Mouse (Mus musculus): ENCODE results near the gene Agfg1. TPM values are rescaled to one million over a fixed set of nuclear protein-coding genes. Genes with fewer than 3 reads are reported as not detected.

Gene Agfg1
- polyA plus RNA-seq, 1 experiment from 2014 or later = 40.4 TPM

DNA sequence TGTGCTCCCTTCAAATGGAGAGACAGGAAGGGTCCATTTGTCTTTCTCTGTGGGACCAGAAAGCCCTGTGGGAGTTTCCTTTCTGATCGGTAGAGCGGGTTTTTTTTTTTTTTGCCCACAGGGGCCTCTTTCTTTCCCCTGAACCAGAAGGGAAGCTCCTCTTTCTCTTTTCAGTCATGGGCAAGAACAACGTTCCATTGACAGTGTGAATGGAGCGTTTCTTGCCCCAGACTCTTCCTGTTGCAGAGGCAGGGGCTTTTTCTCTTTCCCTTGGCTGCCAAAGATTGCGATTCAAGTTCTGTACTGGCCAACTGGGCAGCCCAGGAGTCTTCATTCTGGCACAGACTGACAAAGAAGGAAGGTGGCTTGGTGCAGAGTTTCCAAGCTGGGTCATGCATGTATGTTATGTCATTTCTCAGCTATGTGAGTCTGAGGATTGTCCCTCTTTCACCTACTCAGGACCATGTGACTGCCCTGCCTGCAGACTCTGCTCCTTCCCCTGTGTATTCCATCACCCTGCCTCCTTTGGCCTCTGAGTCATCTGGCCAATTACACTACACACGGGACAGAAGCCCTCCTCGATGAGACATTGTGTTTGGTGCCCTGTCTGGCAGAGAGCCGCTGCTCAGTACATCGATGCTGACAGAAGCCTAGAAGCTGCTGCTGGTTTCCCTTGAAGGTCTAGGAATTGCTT, 7.6 kb upstream of the Agfg1 start:
- no peak for ATAC-seq
- H3K27ac ChIP-seq (ENCODE audit: low read depth, low read length) = no peak overlapping the region
- 73% methylated on average over 9 of the region's 9 CpGs for WGBS
- no peaks in the 10 kb centered on the region for H3K27me3 ChIP-seq (replicated peaks; ENCODE audit: control insufficient read depth, insufficient read depth, low read length)
- no peak overlapping the region for H3K4me3 ChIP-seq (ENCODE audit: low read depth, low read length)
- H3K36me3 ChIP-seq (ENCODE audit: control insufficient read depth, insufficient read depth, low read length) = no peaks in the 10 kb centered on the region
- no peak for DNase-seq (ENCODE audit: low spot score)
- no peak overlapping the region for H3K9ac ChIP-seq (ENCODE audit: low read length)
- H3K4me1 ChIP-seq (ENCODE audit: control insufficient read depth, insufficient read depth, low read length) = no peaks in the 10 kb centered on the region
- H3K4me2 ChIP-seq (ENCODE audit: low read length) = no peak overlapping the region
- no peaks in the 10 kb centered on the region for H3K9me3 ChIP-seq (replicated peaks; ENCODE audit: control insufficient read depth, low read length)

DNA sequence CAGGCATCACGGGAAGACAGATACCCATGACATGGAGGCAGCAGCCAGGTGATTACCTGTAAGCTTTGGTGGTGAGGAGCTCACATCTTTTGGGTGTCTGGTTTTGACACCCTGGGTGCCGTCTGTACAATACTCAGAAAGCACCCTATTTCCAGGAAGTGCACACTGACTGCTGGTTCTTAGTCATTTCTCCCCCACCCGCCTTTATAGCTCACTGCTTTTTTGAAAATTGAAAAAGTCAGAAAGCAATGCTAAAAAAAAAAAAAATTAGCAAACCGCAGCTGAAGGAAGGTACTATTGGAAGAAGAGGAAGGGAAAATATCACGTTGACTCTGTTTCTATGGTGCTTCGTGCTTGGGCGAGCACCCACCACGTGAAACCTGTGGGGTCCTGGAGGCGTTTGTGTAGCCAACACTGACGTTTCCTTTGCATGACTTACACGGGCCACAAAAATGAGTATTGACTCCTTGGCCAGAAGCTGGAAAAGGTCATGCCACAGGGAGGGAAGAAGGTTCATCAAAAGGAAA, 6.7 kb upstream of the Agfg1 start:
- no peak overlapping the region for H3K4me2 ChIP-seq (ENCODE audit: low read length)
- 75% methylated on average over 11 of the region's 11 CpGs for WGBS
- DNase-seq (ENCODE audit: low spot score) (no peak), ATAC-seq (no peak)
- H3K36me3 ChIP-seq (ENCODE audit: control insufficient read depth, insufficient read depth, low read length) = no peaks in the 10 kb centered on the region
- H3K27me3 ChIP-seq (replicated peaks; ENCODE audit: control insufficient read depth, insufficient read depth, low read length) = no peaks in the 10 kb centered on the region
- H3K4me3 ChIP-seq (ENCODE audit: low read depth, low read length) = no peak overlapping the region
- no peaks in the 10 kb centered on the region for H3K9me3 ChIP-seq (replicated peaks; ENCODE audit: control insufficient read depth, low read length)
- H3K4me1 ChIP-seq (ENCODE audit: control insufficient read depth, insufficient read depth, low read length) = no peaks in the 10 kb centered on the region
- no peak overlapping the region for H3K9ac ChIP-seq (ENCODE audit: low read length)
- no peak overlapping the region for H3K27ac ChIP-seq (ENCODE audit: low read depth, low read length)

DNA sequence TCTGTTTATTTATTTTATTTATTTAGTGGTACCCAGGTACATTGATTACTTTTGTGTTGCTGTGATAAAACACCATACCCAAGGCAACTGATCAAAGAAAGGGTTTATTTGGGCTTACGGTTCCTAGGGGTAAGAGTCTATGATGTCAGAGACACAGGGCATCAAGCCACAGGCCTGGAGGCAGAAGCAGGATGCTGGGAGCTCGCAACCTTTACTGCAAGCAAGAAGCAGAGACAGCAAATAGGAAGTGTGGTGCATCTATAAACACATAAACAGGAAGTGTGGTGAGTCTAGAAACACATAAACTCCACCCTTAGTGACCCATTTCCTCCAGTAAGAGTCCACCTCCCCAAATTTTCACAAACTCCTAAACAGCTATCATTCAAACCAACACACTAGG, 5.8 kb upstream of the Agfg1 start:
- Histone ChIP-seq H3K4me3 (ENCODE audit: low read depth, low read length) (no peak overlapping the region), H3K9ac (ENCODE audit: low read length) (no peak overlapping the region), H3K4me1 (ENCODE audit: control insufficient read depth, insufficient read depth, low read length) (no peaks in the 10 kb centered on the region), H3K36me3 (ENCODE audit: control insufficient read depth, insufficient read depth, low read length) (no peaks in the 10 kb centered on the region), H3K4me2 (ENCODE audit: low read length) (no peak overlapping the region), H3K27me3 (replicated peaks; ENCODE audit: control insufficient read depth, insufficient read depth, low read length) (no peaks in the 10 kb centered on the region), H3K9me3 (replicated peaks; ENCODE audit: control insufficient read depth, low read length) (no peaks in the 10 kb centered on the region), H3K27ac (ENCODE audit: low read depth, low read length) (no peak overlapping the region)
- 83% methylated on average over 2 of the region's 2 CpGs for WGBS
- no peak for DNase-seq (ENCODE audit: low spot score)
- no peak for ATAC-seq

DNA sequence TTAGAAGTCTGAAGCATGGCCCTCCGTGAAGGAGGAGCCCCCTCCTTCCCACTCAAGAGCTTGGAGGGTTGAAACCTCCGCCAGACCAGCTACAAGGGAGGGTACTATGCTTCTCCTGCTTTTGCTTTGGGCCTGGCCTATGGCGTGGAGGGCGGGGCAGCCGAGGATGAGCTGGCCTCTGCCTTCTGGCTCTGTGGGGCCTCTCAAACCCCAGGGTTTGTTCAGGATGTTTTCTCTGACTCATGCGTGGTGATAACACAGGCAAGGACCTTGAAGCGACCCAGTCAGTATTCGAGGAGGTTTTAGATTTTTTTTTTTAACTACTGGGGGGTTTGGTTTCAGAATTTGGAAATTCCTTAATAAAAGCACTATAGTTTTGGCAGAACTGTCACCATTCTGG, 4.7 kb upstream of the Agfg1 start:
- ATAC-seq (no peak), DNase-seq (ENCODE audit: low spot score) (no peak)
- H3K4me2 ChIP-seq (ENCODE audit: low read length) = no peak overlapping the region
- no peaks in the 10 kb centered on the region for H3K27me3 ChIP-seq (replicated peaks; ENCODE audit: control insufficient read depth, insufficient read depth, low read length)
- no peak overlapping the region for H3K9ac ChIP-seq (ENCODE audit: low read length)
- 73% methylated on average over 8 of the region's 8 CpGs for WGBS
- H3K36me3 ChIP-seq (ENCODE audit: control insufficient read depth, insufficient read depth, low read length) = no peaks in the 10 kb centered on the region
- no peaks in the 10 kb centered on the region for H3K4me1 ChIP-seq (ENCODE audit: control insufficient read depth, insufficient read depth, low read length)
- no peak overlapping the region for H3K27ac ChIP-seq (ENCODE audit: low read depth, low read length)
- no peaks in the 10 kb centered on the region for H3K9me3 ChIP-seq (replicated peaks; ENCODE audit: control insufficient read depth, low read length)
- H3K4me3 ChIP-seq (ENCODE audit: low read depth, low read length) = no peak overlapping the region

DNA sequence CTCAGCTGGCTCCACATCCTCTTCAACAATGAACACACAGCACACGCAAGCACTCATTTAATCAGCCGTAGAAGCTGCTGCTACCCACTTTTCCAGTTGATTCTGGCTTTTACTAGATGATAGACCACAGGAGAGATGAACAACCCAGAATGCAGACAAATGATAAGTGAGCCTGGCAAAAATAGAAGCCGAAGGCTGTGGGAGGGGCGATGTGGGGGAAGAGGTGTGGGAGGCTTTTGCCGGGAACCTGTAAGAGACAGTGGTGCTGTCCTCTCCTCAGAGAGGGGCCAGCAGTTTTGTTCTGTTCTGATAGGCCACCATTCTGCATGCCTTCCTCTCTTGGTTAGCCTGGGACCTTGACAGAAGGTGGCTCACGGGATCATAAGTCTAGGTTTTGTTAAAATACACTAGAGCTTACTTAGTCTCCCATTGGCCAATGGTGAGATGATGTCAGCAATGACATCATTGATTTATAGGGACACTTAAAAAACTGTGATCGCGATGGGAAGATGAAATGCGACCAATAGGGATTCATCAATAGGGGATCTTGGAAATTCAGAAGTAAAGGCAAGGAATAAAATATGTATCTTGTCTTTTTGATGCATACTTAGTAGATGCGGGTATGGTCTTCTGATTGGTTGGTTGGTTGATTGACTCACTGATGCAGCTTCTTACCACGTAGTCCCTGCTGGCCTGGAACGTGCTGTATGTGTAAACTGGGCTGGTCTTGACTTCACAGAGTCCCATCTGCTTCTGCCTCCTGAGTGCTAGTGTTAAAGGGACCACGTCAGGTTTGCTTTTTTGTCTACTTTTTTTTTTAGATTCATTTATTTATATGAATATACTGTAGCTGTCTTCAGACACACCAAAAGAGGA, 2.7 kb upstream of the Agfg1 start:
- DNase-seq (ENCODE audit: low spot score) (no peak), ATAC-seq (no peak)
- WGBS = 86% methylated on average over 13 of the region's 13 CpGs
- no peaks in the 10 kb centered on the region for H3K27me3 ChIP-seq (replicated peaks; ENCODE audit: control insufficient read depth, insufficient read depth, low read length)
- no peaks in the 10 kb centered on the region for H3K36me3 ChIP-seq (ENCODE audit: control insufficient read depth, insufficient read depth, low read length)
- H3K9ac ChIP-seq (ENCODE audit: low read length) = no peak overlapping the region
- H3K4me1 ChIP-seq (ENCODE audit: control insufficient read depth, insufficient read depth, low read length) = peaks cover 9% of the 10 kb centered on the region
- H3K27ac ChIP-seq (ENCODE audit: low read depth, low read length) = no peak overlapping the region
- no peaks in the 10 kb centered on the region for H3K9me3 ChIP-seq (replicated peaks; ENCODE audit: control insufficient read depth, low read length)
- no peak overlapping the region for H3K4me3 ChIP-seq (ENCODE audit: low read depth, low read length)
- no peak overlapping the region for H3K4me2 ChIP-seq (ENCODE audit: low read length)

DNA sequence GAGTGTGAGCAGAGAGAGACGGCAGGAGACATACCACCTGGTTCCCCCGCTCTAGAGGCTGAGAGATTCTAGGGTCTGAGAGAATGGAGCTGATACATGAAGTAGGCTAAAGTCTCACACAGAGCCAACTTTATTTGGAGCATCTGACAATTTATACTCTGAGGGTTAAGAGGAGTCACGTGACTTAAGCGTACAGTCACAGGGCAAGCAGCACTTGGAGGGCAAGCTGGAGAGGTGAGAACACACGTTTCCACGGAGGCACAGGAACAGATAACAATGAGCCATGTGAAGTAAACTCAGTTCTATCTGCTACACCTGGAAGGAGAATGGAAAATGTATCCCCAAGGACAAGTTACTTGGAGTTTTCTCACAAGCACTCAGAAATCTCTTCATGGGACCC, 1.7 kb upstream of the Agfg1 start:
- 75% methylated on average over 6 of the region's 6 CpGs for WGBS
- DNase-seq (ENCODE audit: low spot score) = no peak
- no peak overlapping the region for H3K27ac ChIP-seq (ENCODE audit: low read depth, low read length)
- no peaks in the 10 kb centered on the region for H3K9me3 ChIP-seq (replicated peaks; ENCODE audit: control insufficient read depth, low read length)
- no peak overlapping the region for H3K9ac ChIP-seq (ENCODE audit: low read length)
- H3K4me2 ChIP-seq (ENCODE audit: low read length) = no peak overlapping the region
- H3K36me3 ChIP-seq (ENCODE audit: control insufficient read depth, insufficient read depth, low read length) = no peaks in the 10 kb centered on the region
- H3K4me3 ChIP-seq (ENCODE audit: low read depth, low read length) = no peak overlapping the region
- peaks cover 11% of the 10 kb centered on the region for H3K4me1 ChIP-seq (ENCODE audit: control insufficient read depth, insufficient read depth, low read length)
- H3K27me3 ChIP-seq (replicated peaks; ENCODE audit: control insufficient read depth, insufficient read depth, low read length) = no peaks in the 10 kb centered on the region
- ATAC-seq = no peak

DNA sequence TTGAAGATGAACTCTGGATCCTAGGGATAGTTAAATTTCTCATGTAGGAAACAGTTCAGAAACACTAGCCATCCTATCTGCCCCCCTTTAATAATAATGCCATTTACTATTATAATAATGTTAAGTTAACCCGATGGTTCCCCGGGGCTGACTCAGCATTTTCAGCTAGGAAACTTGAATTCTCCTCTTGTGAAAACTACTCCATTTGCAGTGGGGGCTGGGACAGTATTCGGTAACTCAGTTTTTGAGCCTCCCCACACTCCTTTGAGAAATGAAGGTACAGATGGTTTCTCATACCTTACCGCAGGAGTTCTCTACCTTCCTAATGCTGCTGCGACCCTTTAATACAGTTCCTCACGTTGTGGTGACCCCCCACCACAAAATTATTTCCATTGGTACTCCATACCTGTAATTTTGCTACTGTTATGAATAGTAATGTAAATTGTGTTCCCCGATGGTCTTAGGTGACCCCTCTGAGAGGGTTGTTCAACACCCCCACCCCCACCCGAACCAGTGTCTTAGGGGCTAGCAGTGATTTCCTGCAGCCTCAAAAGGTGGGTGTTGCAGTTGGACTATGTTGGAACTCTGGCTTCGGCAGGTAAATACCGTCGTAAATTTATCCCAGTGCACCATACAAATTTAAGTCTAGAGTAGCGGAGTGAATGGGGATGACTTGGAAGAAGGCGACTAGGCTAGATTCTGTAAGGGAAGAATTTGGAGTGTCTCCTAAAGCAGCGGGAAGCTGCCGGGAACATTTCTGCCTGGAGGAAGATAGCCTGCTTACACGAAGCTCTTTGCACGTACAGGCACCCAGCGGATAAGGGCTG, 601 bp upstream of the Agfg1 start:
- Histone ChIP-seq H3K4me1 (ENCODE audit: control insufficient read depth, insufficient read depth, low read length) (peaks cover 11% of the 10 kb centered on the region), H3K4me2 (ENCODE audit: low read length) (peak overlapping the region; percentile 71), H3K9me3 (replicated peaks; ENCODE audit: control insufficient read depth, low read length) (no peaks in the 10 kb centered on the region), H3K9ac (ENCODE audit: low read length) (peak overlapping the region; percentile 97), H3K4me3 (ENCODE audit: low read depth, low read length) (peak overlapping the region; percentile 98), H3K36me3 (ENCODE audit: control insufficient read depth, insufficient read depth, low read length) (no peaks in the 10 kb centered on the region), H3K27me3 (replicated peaks; ENCODE audit: control insufficient read depth, insufficient read depth, low read length) (no peaks in the 10 kb centered on the region), H3K27ac (ENCODE audit: low read depth, low read length) (peak overlapping the region; percentile 79; the same call in 1 of the 2 replicates)
- ATAC-seq (peak; percentile 31), DNase-seq (ENCODE audit: low spot score) (peak; percentile 7)
- WGBS = 33% methylated on average over 18 of the region's 18 CpGs

DNA sequence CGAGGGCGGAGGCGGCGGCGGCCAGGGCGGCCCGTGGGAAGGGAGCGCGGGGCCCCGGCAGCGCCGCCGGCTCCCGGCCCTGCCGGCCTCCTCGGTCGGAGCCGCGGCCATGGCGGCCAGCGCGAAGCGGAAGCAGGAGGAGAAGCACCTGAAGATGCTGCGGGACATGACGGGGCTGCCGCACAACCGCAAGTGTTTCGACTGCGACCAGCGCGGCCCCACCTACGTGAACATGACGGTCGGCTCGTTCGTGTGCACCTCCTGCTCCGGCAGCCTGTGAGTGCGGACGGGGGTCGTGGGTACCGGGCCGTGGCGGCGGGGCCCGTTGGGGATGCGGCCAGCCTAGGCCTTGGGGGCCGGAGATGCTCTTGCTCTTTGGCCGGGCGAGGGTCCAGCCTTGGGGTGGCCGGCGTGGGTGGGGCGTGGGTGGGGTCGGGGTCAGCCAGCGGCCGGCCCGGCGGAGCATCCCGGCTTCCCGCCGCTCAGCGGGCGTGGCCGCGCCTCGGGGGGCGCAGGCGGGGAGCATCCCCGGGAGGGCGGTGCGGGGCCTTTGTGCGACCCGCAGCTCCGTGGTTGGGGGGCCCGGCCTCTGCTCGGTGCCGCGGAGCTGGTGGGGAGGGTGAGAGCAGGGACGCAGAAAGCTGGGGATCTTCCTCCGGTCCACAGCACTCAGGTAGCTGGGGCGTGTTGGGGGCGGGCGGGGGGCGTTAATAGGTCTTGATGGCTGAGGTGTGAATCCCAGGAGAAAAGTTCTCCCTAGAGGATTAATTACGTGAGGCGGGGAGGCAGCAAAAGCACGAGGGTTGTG, 535 bp downstream of the Agfg1 start:
- Histone ChIP-seq H3K9ac (ENCODE audit: low read length) (peak overlapping the region; percentile 97), H3K4me2 (ENCODE audit: low read length) (peak overlapping the region; percentile 71), H3K9me3 (replicated peaks; ENCODE audit: control insufficient read depth, low read length) (no peaks in the 10 kb centered on the region), H3K4me1 (ENCODE audit: control insufficient read depth, insufficient read depth, low read length) (peaks cover 11% of the 10 kb centered on the region), H3K27me3 (replicated peaks; ENCODE audit: control insufficient read depth, insufficient read depth, low read length) (no peaks in the 10 kb centered on the region), H3K36me3 (ENCODE audit: control insufficient read depth, insufficient read depth, low read length) (no peaks in the 10 kb centered on the region), H3K4me3 (ENCODE audit: low read depth, low read length) (peak overlapping the region; percentile 98), H3K27ac (ENCODE audit: low read depth, low read length) (peak overlapping the region; percentile 79)
- under 1% methylated on average over 79 of the region's 86 CpGs for WGBS
- peak; percentile 79 for ATAC-seq
- peak; percentile 42 for DNase-seq (ENCODE audit: low spot score)
